In genomic region chr14:26552853-26553252, GRCm38 (mm10) we compare ENCODE assay signal across 27 mouse cellular contexts. TPM values are rescaled to one million over a fixed set of nuclear protein-coding genes. Genes with fewer than 3 reads are reported as not detected.
DNase-seq lines count a peak whose midpoint lies in the region; ATAC-seq and TF ChIP-seq lines count a peak whose summit lies in the region.
"Had no signal": no experiment of that assay in that cellular context is flagged by ENCODE, and none has a peak within 500 bp of the region (broad histone marks: within the 10 kb centered on the region; RNA-seq: fewer than 3 reads in every experiment).

No protein-coding gene starts in this region.

- peaks cover 37% of the 10 kb centered on the region for H3K4me1 ChIP-seq in G1E (ENCODE audit: insufficient read depth, low read depth, low read length)
- H3K4me1 ChIP-seq: embryonic facial prominence, embryonic 13.5 days; embryonic facial prominence, embryonic 15.5 days; forebrain, embryonic 12.5 days; forebrain, embryonic 15.5 days had no signal

- no peak for TF ChIP-seq CTCF in G1E (IDR thresholded peaks at IDR 0.05; ENCODE audit: low read depth, low read length)

- H3K27me3 ChIP-seq in G1E (ENCODE audit: insufficient read depth, low read length) = no peaks in the 10 kb centered on the region
- H3K27me3 ChIP-seq: CH12.LX; embryonic facial prominence, embryonic 13.5 days; embryonic facial prominence, embryonic 15.5 days; forebrain, embryonic 12.5 days; forebrain, embryonic 15.5 days; Patski had no signal

- peak; percentile 53 for DNase-seq in G1E (ENCODE audit: low spot score)
- DNase-seq in adrenal gland, adult 2 months = no peak
- DNase-seq in right cerebral cortex, postnatal 25 days = no peak
- no peak for DNase-seq in kidney, postnatal 25 days
- DNase-seq: adrenal gland, adult 8-10 months; adrenal gland, postnatal 14 days; adrenal gland, postnatal 36 days; B cell, adult 2 months; cerebellum, adult 11-12 months; cerebellum, adult 2 months; cerebellum, adult 9-10 months; cerebellum, postnatal 10 days; cerebellum, postnatal 25 days; embryo, embryonic 11 days; forebrain, postnatal 0 days had no signal

- H3K9me3 ChIP-seq in G1E (replicated peaks) = 0 out of 2 replicates have a peak, but pooled peaks cover 7% of the 10 kb centered on the region
- H3K9me3 ChIP-seq: embryonic facial prominence, embryonic 13.5 days; embryonic facial prominence, embryonic 15.5 days; forebrain, embryonic 10.5 days; forebrain, embryonic 12.5 days; forebrain, embryonic 15.5 days had no signal

- no peaks in the 10 kb centered on the region for H3K36me3 ChIP-seq in G1E (replicated peaks)
- H3K36me3 ChIP-seq: embryonic facial prominence, embryonic 13.5 days; embryonic facial prominence, embryonic 15.5 days; forebrain, embryonic 10.5 days; forebrain, embryonic 12.5 days; forebrain, embryonic 15.5 days had no signal

- ATAC-seq in G1E (ENCODE audit: extremely low read depth, insufficient number of reproducible peaks, low FRiP score, poor library complexity, severe bottlenecking) = peak; percentile 96
- ATAC-seq in common myeloid progenitor, adult 5-6 weeks (replicated peaks; ENCODE audit: low read depth, poor library complexity, severe bottlenecking) = peak; percentile 45; the same call in 1 of the 2 replicates
- peak; percentile 50; the same call in 1 of the 2 replicates for ATAC-seq in megakaryocyte-erythroid progenitor cell, adult 5-6 weeks (replicated peaks; ENCODE audit: low FRiP score, low TSS enrichment, poor library complexity, severe bottlenecking)
- ATAC-seq: activated CD4-positive, CD25-positive, alpha-beta regulatory T cell, adult 4 months; CD4-positive, CD25-positive, alpha-beta regulatory T cell, adult 4 months; forebrain, embryonic 15.5 days; forebrain, postnatal 0 days; Patski had no signal

- H3K4me3 ChIP-seq in G1E (ENCODE audit: low read depth, low read length) = peak overlapping the region; percentile 33; the same call in 1 of the 2 replicates
- H3K4me3 ChIP-seq: embryonic facial prominence, embryonic 13.5 days; embryonic facial prominence, embryonic 15.5 days; erythroblast, embryonic 14.5 days; forebrain, embryonic 10.5 days; forebrain, embryonic 12.5 days; forebrain, embryonic 15.5 days had no signal

RNA-seq across cellular contexts. Expression of gene Slmap, which starts 18.1 kb away (rescaled TPM):
- total RNA-seq in G1E (2014; fragmentation: Nextera tagmentation) = 159 and 171 TPM in 2 replicates
- 78.3 and 92.9 TPM in 2 replicates for total RNA-seq in G1E (2017)
- polyA plus RNA-seq in G1E (2012) = 58.4 and 69.9 TPM in 2 replicates
- total RNA-seq in common myeloid progenitor, adult 5-6 weeks (2017) = 82.0 and 97.4 TPM in 2 replicates
- 62.0 and 81.1 TPM in 2 replicates for total RNA-seq in megakaryocyte-erythroid progenitor cell, adult 5-6 weeks (2014; fragmentation: Nextera tagmentation)
- 86.4 and 97.3 TPM in 2 replicates for total RNA-seq in megakaryocyte-erythroid progenitor cell, adult 5-6 weeks (2017)
- 10 to 100 TPM; 87.7 to 90.0 TPM for total RNA-seq in adrenal gland, adult 2 months (2021)
- 54.3 and 54.4 TPM in 2 replicates for polyA plus RNA-seq in adrenal gland, adult 2 months (2012; rRNA removed)

RNA-seq across cellular contexts. Expression of gene Dennd6a, which starts 20.8 kb away (rescaled TPM):
- total RNA-seq in G1E (2014; fragmentation: Nextera tagmentation) (70.0 and 97.5 TPM in 2 replicates), G1E (2017) (48.1 and 51.6 TPM in 2 replicates)
- polyA plus RNA-seq in G1E (2012) = 11.0 and 11.2 TPM in 2 replicates
- total RNA-seq in common myeloid progenitor, adult 5-6 weeks (2017) = 41.0 and 52.7 TPM in 2 replicates
- total RNA-seq in megakaryocyte-erythroid progenitor cell, adult 5-6 weeks (2014; fragmentation: Nextera tagmentation) = 33.8 and 34.2 TPM in 2 replicates
- 34.6 and 45.4 TPM in 2 replicates for total RNA-seq in megakaryocyte-erythroid progenitor cell, adult 5-6 weeks (2017)
- total RNA-seq in adrenal gland, adult 2 months (2021) = 10 to 100 TPM; 33.3 to 36.4 TPM
- polyA plus RNA-seq in adrenal gland, adult 2 months (2012; rRNA removed) = 11.7 and 11.8 TPM in 2 replicates

Comparison
In these comparisons a context has a peak if more than half of its experiments do, and no peak if none do; other contexts are left out.
1. ATAC-seq: peak in every context shown above with its lines; median percentile 96 in G1E; 50 in megakaryocyte-erythroid progenitor cell, adult 5-6 weeks; 45 in common myeloid progenitor, adult 5-6 weeks.